Mouse (Mus musculus) gastrocnemius, postnatal 10 days (tissue): ENCODE measurements around the gene Wdsub1. TPM values are rescaled to one million over a fixed set of nuclear protein-coding genes. Genes with fewer than 3 reads are reported as not detected.

Experiments
- DNase-seq: peaks from one replicate; pipeline ENCODE4 v3.0.0; 2021; ENCODE audit warnings: mixed read lengths
- total RNA-seq, 2 experiments: library from RNA; stranded (reverse); gene quantifications; 2 replicates each; pipeline ENCODE4 v1.2.3; 2021

The Wdsub1 gene
- total RNA-seq, 2 experiments from 2014 or later, result 20.1 to 22.7 TPM

- no peak for DNase-seq
These were observed 76.8 kb downstream of the Wdsub1 start for GRCm38 (mm10) chr2:59805595-59805994.

GRCm38 (mm10) chr2:59802722-59803387 is 79.5 kb downstream of the Wdsub1 start:
- DNase-seq, result no peak
